Mouse (Mus musculus): ENCODE results near the gene Ier2. TPM values are rescaled to one million over a fixed set of nuclear protein-coding genes. Genes with fewer than 3 reads are reported as not detected.

Gene Ier2
- total RNA-seq, 2 experiments from 2014 or later: 11.2 to 13.4 TPM

Other genes with a start within 250 kb of the Ier2 start
- gene Trmt1, start 23.5 kb upstream of the Ier2 start, total RNA-seq (2021): 10 to 100 TPM; 34.2 to 45.1 TPM
- 10 to 100 TPM; 31.4 to 32.7 TPM for gene Nacc1, start 25.0 kb upstream of the Ier2 start, total RNA-seq (2021)
- 1 to 10 TPM; 3.1 to 4.4 TPM for gene Lyl1, start 38.6 kb upstream of the Ier2 start, total RNA-seq (2021)
- under 1 TPM; 0.40 to 0.69 TPM for gene G430095P16Rik, start 60.2 kb upstream of the Ier2 start, total RNA-seq (2021)
- gene Nfix, start 137.5 kb upstream of the Ier2 start, total RNA-seq (2021): 100 to 1,000 TPM; 250 to 260 TPM
- gene Dand5, start 160.0 kb upstream of the Ier2 start, total RNA-seq (2021): 10 to 100 TPM; 10.0 to 13.2 TPM
- 10 to 100 TPM; 31.5 to 35.7 TPM for gene Gadd45gip1, start 168.7 kb upstream of the Ier2 start, total RNA-seq (2021)
- 10 to 100 TPM; 88.5 to 96.7 TPM for gene Rad23a, start 177.8 kb upstream of the Ier2 start, total RNA-seq (2021)
- gene Calr, start 184.1 kb upstream of the Ier2 start, total RNA-seq (2021): 100 to 1,000 TPM; 297 to 306 TPM
- gene Farsa, start 194.1 kb upstream of the Ier2 start, total RNA-seq (2021): 10 to 100 TPM; 22.6 to 22.9 TPM
- gene Syce2, start 209.3 kb upstream of the Ier2 start, total RNA-seq (2021): 1 to 10 TPM; 4.4 to 4.9 TPM
- 10 to 100 TPM; 79.9 to 84.2 TPM for gene Gcdh, start 231.1 kb upstream of the Ier2 start, total RNA-seq (2021)
- gene Klf1, start 239.1 kb upstream of the Ier2 start, total RNA-seq (2021): not detected
- gene Dnase2a, start 245.7 kb upstream of the Ier2 start, total RNA-seq (2021): 10 to 100 TPM in 1 of 2 experiments, 1 to 10 TPM in 1; 9.5 to 11.0 TPM

Measured in heart, adult 18-20 months (tissue).